Comparison of ENCODE assay signal across 9 mouse cellular contexts in the genomic region with DNA sequence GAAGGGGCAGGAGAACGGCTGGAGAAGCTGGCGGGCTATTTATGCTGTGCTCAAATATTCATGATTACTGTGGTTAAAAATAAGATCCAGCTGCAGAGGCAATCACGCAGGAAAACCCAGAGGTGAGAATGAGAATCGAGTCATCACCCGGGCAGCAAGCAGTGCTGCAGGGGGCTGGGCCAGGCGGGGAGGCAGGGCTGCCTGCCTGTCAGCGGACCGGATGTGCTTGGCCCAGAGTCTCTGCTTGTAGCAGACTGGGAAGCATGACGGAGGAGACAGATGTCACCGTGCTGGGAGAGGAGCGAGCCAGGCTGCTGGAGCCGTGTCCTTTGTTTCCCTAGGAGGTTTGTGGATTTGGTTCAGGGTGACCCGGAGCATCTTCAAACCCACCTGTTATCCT. TPM values are rescaled to one million over a fixed set of nuclear protein-coding genes. Genes with fewer than 3 reads are reported as not detected.
DNase-seq lines count a peak whose midpoint lies in the region; ATAC-seq and TF ChIP-seq lines count a peak whose summit lies in the region.
"Had no signal": no experiment of that assay in that cellular context is flagged by ENCODE, and none has a peak within 500 bp of the region (broad histone marks: within the 10 kb centered on the region; RNA-seq: fewer than 3 reads in every experiment).

No protein-coding gene starts in this region.

- no peaks in the 10 kb centered on the region for H3K9me3 ChIP-seq in forebrain, postnatal 0 days (ENCODE audit: low read length)
- no peaks in the 10 kb centered on the region for H3K9me3 ChIP-seq in forebrain, embryonic 12.5 days
- no peaks in the 10 kb centered on the region for H3K9me3 ChIP-seq in embryonic facial prominence, embryonic 14.5 days (ENCODE audit: control insufficient read depth, low read length)
- H3K9me3 ChIP-seq in limb, embryonic 10.5 days (replicated peaks) = no peaks in the 10 kb centered on the region
- no peaks in the 10 kb centered on the region; the same call in 1 of the 2 replicates for H3K9me3 ChIP-seq in midbrain, embryonic 11.5 days (ENCODE audit: control insufficient read depth, low read length)

- DNase-seq in forebrain, postnatal 0 days = peak; percentile 39
- DNase-seq in layer of hippocampus, adult 11-12 months (ENCODE audit: low spot score) = peak; percentile 32
- no peak for DNase-seq in layer of hippocampus, postnatal 25 days (ENCODE audit: extremely low spot score in 1 of 2, low spot score in 1 of 2)
- peak; percentile 35 for DNase-seq in embryonic facial prominence, embryonic 14.5 days (ENCODE audit: low spot score)
- peak; percentile 36 for DNase-seq in limb, embryonic 10.5 days (ENCODE audit: low spot score)
- DNase-seq in cerebellum, adult 9-10 months = no peak
- DNase-seq in midbrain, embryonic 11.5 days (ENCODE audit: low spot score, missing footprints) = no peak
- DNase-seq: thymus, adult 2 months had no signal

- no peaks in the 10 kb centered on the region for H3K4me1 ChIP-seq in forebrain, postnatal 0 days (ENCODE audit: insufficient read depth)
- no peaks in the 10 kb centered on the region for H3K4me1 ChIP-seq in forebrain, embryonic 12.5 days
- H3K4me1 ChIP-seq in embryonic facial prominence, embryonic 14.5 days (ENCODE audit: control insufficient read depth, insufficient read depth, low read length) = 0 out of 2 replicates have a peak, but pooled peaks cover 1% of the 10 kb centered on the region
- H3K4me1 ChIP-seq in limb, embryonic 10.5 days = peaks cover 16% of the 10 kb centered on the region
- no peaks in the 10 kb centered on the region for H3K4me1 ChIP-seq in midbrain, embryonic 11.5 days (ENCODE audit: control insufficient read depth, insufficient read depth, low read length)

- peak; percentile 62 for ATAC-seq in forebrain, postnatal 0 days
- ATAC-seq in forebrain, embryonic 12.5 days (ENCODE audit: low FRiP score) = no peak
- ATAC-seq in embryonic facial prominence, embryonic 14.5 days (ENCODE audit: low read depth) = no peak
- ATAC-seq in midbrain, embryonic 11.5 days (ENCODE audit: low FRiP score) = no peak

- no peak overlapping the region for H3K4me2 ChIP-seq in forebrain, postnatal 0 days (ENCODE audit: low read depth)
- no peak overlapping the region for H3K4me2 ChIP-seq in forebrain, embryonic 12.5 days
- H3K4me2 ChIP-seq in embryonic facial prominence, embryonic 14.5 days (ENCODE audit: low read depth, low read length) = no peak overlapping the region
- H3K4me2 ChIP-seq in midbrain, embryonic 11.5 days = no peak overlapping the region

- H3K4me3 ChIP-seq in forebrain, postnatal 0 days (ENCODE audit: low read depth, low read length) = no peak overlapping the region
- H3K4me3 ChIP-seq in forebrain, embryonic 12.5 days (replicated peaks) = no peak overlapping the region
- H3K4me3 ChIP-seq in embryonic facial prominence, embryonic 14.5 days (ENCODE audit: low read depth, low read length) = no peak overlapping the region
- H3K4me3 ChIP-seq in limb, embryonic 10.5 days = no peak overlapping the region
- no peak overlapping the region for H3K4me3 ChIP-seq in midbrain, embryonic 11.5 days (ENCODE audit: low read depth, low read length)

- no peak for TF ChIP-seq CTCF in forebrain, postnatal 0 days (IDR thresholded peaks at IDR 0.05; ENCODE audit: low read depth)

- H3K27me3 ChIP-seq in forebrain, postnatal 0 days (ENCODE audit: insufficient read depth, low read length) = no peaks in the 10 kb centered on the region
- H3K27me3 ChIP-seq in forebrain, embryonic 12.5 days = no peaks in the 10 kb centered on the region
- no peaks in the 10 kb centered on the region for H3K27me3 ChIP-seq in embryonic facial prominence, embryonic 14.5 days (replicated peaks; ENCODE audit: control insufficient read depth, insufficient read depth, low read length)
- H3K27me3 ChIP-seq in limb, embryonic 10.5 days (ENCODE audit: low read depth, poor library complexity, severe bottlenecking) = peaks cover 3% of the 10 kb centered on the region
- H3K27me3 ChIP-seq in midbrain, embryonic 11.5 days (ENCODE audit: control insufficient read depth, insufficient read depth, low read length) = no peaks in the 10 kb centered on the region

- WGBS in forebrain, postnatal 0 days = 50% methylated on average over 13 of the region's 13 CpGs
- 70% methylated on average over 13 of the region's 13 CpGs for WGBS in forebrain, embryonic 12.5 days
- WGBS in embryonic facial prominence, embryonic 14.5 days = 34% methylated on average over 13 of the region's 13 CpGs
- WGBS in limb, embryonic 10.5 days = 45% methylated on average over 13 of the region's 13 CpGs
- WGBS in midbrain, embryonic 11.5 days = 71% methylated on average over 13 of the region's 13 CpGs

- H3K36me3 ChIP-seq in forebrain, postnatal 0 days (ENCODE audit: insufficient read depth) = no peaks in the 10 kb centered on the region
- H3K36me3 ChIP-seq in forebrain, embryonic 12.5 days (replicated peaks) = no peaks in the 10 kb centered on the region
- H3K36me3 ChIP-seq in embryonic facial prominence, embryonic 14.5 days (ENCODE audit: control insufficient read depth, insufficient read depth, low read length) = no peaks in the 10 kb centered on the region
- no peaks in the 10 kb centered on the region for H3K36me3 ChIP-seq in limb, embryonic 10.5 days
- no peaks in the 10 kb centered on the region for H3K36me3 ChIP-seq in midbrain, embryonic 11.5 days (ENCODE audit: control insufficient read depth, insufficient read depth, low read length)

- no peak overlapping the region for H3K27ac ChIP-seq in forebrain, postnatal 0 days (ENCODE audit: low read depth, low read length)
- H3K27ac ChIP-seq in forebrain, embryonic 12.5 days = no peak overlapping the region
- no peak overlapping the region for H3K27ac ChIP-seq in embryonic facial prominence, embryonic 14.5 days (replicated peaks; ENCODE audit: low read depth, low read length)
- H3K27ac ChIP-seq in limb, embryonic 10.5 days = peak overlapping the region; percentile 21
- no peak overlapping the region for H3K27ac ChIP-seq in midbrain, embryonic 11.5 days (ENCODE audit: low read depth, low read length)

- no peak overlapping the region for H3K9ac ChIP-seq in forebrain, postnatal 0 days
- no peak overlapping the region for H3K9ac ChIP-seq in forebrain, embryonic 12.5 days
- no peak overlapping the region for H3K9ac ChIP-seq in embryonic facial prominence, embryonic 14.5 days (ENCODE audit: low read depth, low read length)
- no peak overlapping the region for H3K9ac ChIP-seq in midbrain, embryonic 11.5 days (ENCODE audit: low read length)

RNA-seq across cellular contexts. Expression of a gene that starts 54.7 kb away (rescaled TPM):
- 102 and 138 TPM in 2 replicates for total RNA-seq in forebrain, postnatal 0 days (2014; rRNA removed)
- polyA plus RNA-seq in forebrain, postnatal 0 days (2015; fragmentation: Nextera tagmentation; extraction: Ambion mirVana) = 35.6 and 39.0 TPM in 2 replicates
- 11.8 and 23.9 TPM in 2 replicates for polyA plus RNA-seq in forebrain, embryonic 12.5 days (2016; fragmentation: Nextera tagmentation; extraction: Ambion mirVana)
- 100 to 1,000 TPM; 101 to 111 TPM for total RNA-seq in layer of hippocampus, postnatal 25 days (2021)
- 23.4 and 28.9 TPM in 2 replicates for polyA plus RNA-seq in embryonic facial prominence, embryonic 14.5 days (2014; fragmentation: Nextera tagmentation; extraction: Ambion mirVana)
- polyA plus RNA-seq in limb, embryonic 10.5 days (2016; fragmentation: Nextera tagmentation; extraction: Ambion mirVana) = 13.4 and 18.8 TPM in 2 replicates
- polyA plus RNA-seq in midbrain, embryonic 11.5 days (2014; fragmentation: Nextera tagmentation; extraction: Ambion mirVana) = 25.8 and 33.4 TPM in 2 replicates

Comparison
In these comparisons a context has a peak if more than half of its experiments do, and no peak if none do; other contexts are left out.
1. DNase-seq: peak in forebrain, postnatal 0 days (single experiment), layer of hippocampus, adult 11-12 months (single experiment), embryonic facial prominence, embryonic 14.5 days (single experiment) and limb, embryonic 10.5 days (single experiment); none in layer of hippocampus, postnatal 25 days (0 of 2), cerebellum, adult 9-10 months (single experiment) and midbrain, embryonic 11.5 days (single experiment).